Mouse (Mus musculus) bone marrow, adult 2 months (tissue): ENCODE results near the gene Pik3c2a. TPM values are rescaled to one million over a fixed set of nuclear protein-coding genes. Genes with fewer than 3 reads are reported as not detected.
"Not testable (repeated sequence)": the region's sequence is repeated elsewhere in the genome, so short reads cannot be mapped to it uniquely, and the experiment has no call there.

Source experiments
- H3K27ac ChIP-seq: fragments of 200-500 bp; 2 replicates; pipeline ENCODE4 v1.5.1; 2012; ENCODE audit warnings: low read depth, mild to moderate bottlenecking, control low read depth, inconsistent platforms, low read length; ENCODE audit not compliant: control insufficient read depth, poor library complexity, insufficient read depth
- H3K4me1 ChIP-seq: fragments of 200-500 bp; 2 replicates; pipeline ENCODE4 v1.6.1; 2011; ENCODE audit warnings: low read length; ENCODE audit not compliant: control insufficient read depth, insufficient read depth
- H3K4me3 ChIP-seq: fragments of 200-500 bp; replicated peaks from 2 replicates; pipeline ENCODE3; 2011; ENCODE audit warnings: mild to moderate bottlenecking, low read depth, low read length, control low read depth; ENCODE audit not compliant: control insufficient read depth
- CTCF ChIP-seq: fragments of 200-500 bp; IDR thresholded peaks from 2 replicates; pipeline ENCODE4 v1.5.1; 2011; ENCODE audit warnings: low read length, control low read depth; ENCODE audit not compliant: control insufficient read depth, insufficient read depth
- POLR2A ChIP-seq: fragments of 200-500 bp; IDR thresholded peaks from 2 replicates; pipeline ENCODE4 v1.6.1; 2011; ENCODE audit warnings: low read depth, mild to moderate bottlenecking, control low read depth, low read length, borderline replicate concordance; ENCODE audit not compliant: control insufficient read depth
- WGBS: fragments of 180-500 bp; shearing (Covaris S2); methylation state at CpG from one replicate; pipeline ENCODE4 v1.1.7; 2018; 5-methylcytosine and 5-hydroxymethylcytosine counted together
- polyA plus RNA-seq: library from polyadenylated mRNA; stranded (reverse); fragments of >200 nt; gene quantifications from 2 replicates; pipeline ENCODE4 v1.2.4, GENCODE M21; 2011; ENCODE audit warnings: low replicate concordance; ENCODE audit not compliant: missing spikeins, insufficient read depth, insufficient read length

Gene Pik3c2a
- polyA plus RNA-seq, 1 experiment: 3.9 TPM

DNA sequence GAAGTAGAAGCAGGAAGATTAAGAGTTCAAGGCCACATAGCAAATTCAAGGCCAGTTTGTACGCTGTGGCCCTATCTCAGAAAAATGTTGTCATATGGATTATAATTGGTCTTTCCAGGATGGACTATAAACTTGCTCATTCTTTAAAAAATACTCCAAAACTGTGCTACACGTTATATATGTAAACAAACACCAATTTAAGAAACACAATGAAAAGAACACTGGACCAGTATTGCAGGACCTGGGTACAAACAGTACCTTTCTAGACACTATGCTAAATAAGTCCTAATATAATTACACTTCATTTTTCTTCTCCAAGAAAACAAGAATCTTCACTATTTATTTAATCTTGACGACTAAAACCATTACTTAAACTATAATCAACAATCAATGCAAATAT lies 11.6 kb downstream of the Pik3c2a start:
- no peaks in the 10 kb centered on the region for H3K4me1 ChIP-seq
- H3K4me3 ChIP-seq: no peak overlapping the region
- H3K27ac ChIP-seq: no peak overlapping the region
- 80% methylated on average over 3 of the region's 3 CpGs for WGBS
- no peak for TF ChIP-seq POLR2A
- TF ChIP-seq CTCF: no peak

DNA sequence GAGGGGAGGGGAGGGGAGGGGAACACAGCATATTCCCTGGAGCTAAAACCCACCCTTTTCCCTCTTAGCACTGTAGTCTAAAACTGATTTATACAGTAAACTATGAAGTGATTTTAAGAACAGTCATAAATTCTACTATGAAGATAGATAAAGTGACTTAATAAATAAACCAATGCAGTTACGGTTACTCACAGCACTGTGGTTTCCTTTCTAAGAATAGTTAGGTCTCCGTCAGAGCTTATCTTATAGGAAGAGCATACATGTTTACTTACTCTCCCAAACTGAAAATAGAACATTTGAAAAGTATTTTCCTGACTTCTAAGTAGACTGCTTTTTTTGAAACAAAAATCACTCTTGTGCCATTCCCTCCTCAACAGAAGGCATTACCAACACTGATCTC lies 12.3 kb downstream of the Pik3c2a start:
- no peak overlapping the region for H3K4me3 ChIP-seq
- WGBS: 28% methylated on average over 2 of the region's 2 CpGs

DNA sequence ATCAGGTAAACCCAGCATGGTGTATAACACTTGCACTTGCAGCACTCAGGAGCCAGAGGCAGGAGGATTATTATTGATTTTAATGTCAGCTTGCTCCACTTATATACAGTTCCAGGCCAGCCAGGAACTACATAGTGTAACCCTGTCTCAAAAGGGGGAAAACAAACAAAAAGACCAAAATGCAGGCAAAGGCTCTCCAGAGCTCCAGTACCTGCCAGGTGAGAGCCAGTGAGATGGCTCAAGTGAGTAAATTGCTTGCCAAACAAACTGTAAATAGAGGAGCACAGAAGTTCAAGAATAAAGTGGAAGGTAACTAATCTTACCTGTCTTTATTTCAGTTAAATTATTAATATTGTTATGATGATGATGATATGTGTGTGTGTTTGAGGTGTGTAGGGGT lies 16.0 kb downstream of the Pik3c2a start:
- TF ChIP-seq POLR2A: no peak
- no peak for TF ChIP-seq CTCF
- Histone ChIP-seq H3K27ac (no peak overlapping the region), H3K4me1 (no peaks in the 10 kb centered on the region), H3K4me3 (no peak overlapping the region)

More for the DNA sequence above, 12.3 kb downstream of the Pik3c2a start:
- no peaks in the 10 kb centered on the region for H3K4me1 ChIP-seq
- no peak overlapping the region for H3K27ac ChIP-seq
- TF ChIP-seq CTCF (no peak), POLR2A (no peak)

DNA sequence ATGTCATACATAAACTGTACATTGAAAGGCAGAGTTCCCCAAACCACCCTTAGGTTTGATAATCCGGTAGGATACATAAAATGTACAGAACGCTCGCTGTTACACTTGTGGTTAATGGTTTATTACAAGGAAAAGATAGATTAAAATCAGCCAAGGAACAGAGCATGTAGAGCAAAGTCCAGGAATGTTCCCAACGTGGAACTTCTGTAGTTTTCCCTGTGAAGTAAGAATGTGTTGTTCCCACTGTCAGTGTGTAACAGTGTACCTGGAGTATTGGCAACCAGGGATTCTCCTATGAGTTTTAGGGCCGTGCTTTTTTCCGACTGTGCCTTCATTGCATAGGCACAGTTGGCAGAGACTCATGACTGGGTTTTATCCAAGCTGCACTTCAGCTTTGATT lies 17.5 kb downstream of the Pik3c2a start:
- H3K27ac ChIP-seq: no peak overlapping the region
- WGBS: 82% methylated on average over 6 of the region's 6 CpGs
- no peak overlapping the region for H3K4me3 ChIP-seq
- TF ChIP-seq CTCF (no peak), POLR2A (no peak)
- no peaks in the 10 kb centered on the region for H3K4me1 ChIP-seq

DNA sequence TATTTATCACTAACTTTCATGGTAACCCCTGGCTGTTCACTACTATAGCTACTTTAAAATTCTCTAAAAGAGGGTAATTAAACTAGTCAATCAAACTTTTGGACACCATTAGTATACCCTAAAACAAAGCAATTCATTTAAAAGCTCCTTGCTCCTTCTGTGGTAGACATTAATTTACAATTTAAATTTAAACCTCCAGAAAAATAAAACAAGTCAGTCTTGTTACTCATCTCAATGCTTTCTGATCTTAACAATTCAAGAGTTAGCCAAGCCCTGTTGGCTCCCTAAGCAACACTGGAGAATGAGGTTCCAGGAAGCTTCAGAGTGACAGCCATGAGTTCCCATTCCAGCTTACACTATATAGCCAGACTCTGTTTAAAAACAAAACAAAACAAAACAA lies 22.2 kb downstream of the Pik3c2a start:
- Histone ChIP-seq H3K27ac (no peak overlapping the region), H3K4me1 (no peaks in the 10 kb centered on the region), H3K4me3 (no peak overlapping the region)
- TF ChIP-seq CTCF (no peak), POLR2A (no peak)

DNA sequence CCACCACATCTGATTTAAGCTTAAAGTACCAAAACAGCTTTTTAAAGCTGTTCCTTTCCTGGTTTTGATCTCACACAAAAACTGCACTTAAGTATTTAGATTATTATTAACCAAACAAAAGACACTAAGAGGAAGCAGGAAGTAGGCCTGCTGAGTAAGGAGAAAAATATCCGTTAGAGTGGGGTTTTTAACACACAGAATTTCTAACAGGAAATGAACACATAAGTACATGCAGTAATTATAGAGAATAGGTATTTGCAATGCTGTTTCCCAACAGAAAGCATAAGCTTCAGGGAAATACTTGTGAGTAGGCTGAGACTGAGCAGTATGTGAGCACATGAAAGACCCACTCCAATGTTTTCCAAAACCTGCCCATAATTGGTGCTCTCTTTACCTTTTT lies 33.8 kb downstream of the Pik3c2a start:
- WGBS: 5% methylated on average over 1 of the region's 1 CpGs
- TF ChIP-seq POLR2A (no peak), CTCF (no peak)
- Histone ChIP-seq H3K4me1 (peaks cover 3% of the 10 kb centered on the region), H3K27ac (peak overlapping the region; percentile 26; the same call in 1 of the 2 replicates), H3K4me3 (no peak overlapping the region)

DNA sequence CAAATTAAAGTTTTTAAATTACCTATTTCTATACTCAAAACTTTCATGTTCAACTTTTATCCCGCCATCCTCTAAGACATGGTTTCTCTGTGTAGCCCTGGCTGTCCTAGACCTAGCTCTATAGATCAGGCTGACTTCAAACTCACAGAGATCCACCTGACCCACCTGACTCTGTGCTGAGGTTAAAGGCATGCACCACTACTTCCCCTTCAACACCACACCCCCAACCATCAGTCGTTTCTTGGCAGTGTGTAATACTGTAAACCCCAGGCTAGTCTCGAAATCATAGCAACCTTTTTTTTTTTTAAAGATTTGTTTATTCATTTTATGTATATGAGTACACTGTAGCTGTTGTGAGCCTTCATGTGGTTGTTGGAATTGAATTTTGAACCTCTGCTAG lies 50.9 kb downstream of the Pik3c2a start:
- WGBS: 32% methylated on average over 3 of the region's 3 CpGs
- Histone ChIP-seq H3K27ac (no peak overlapping the region), H3K4me1 (no peaks in the 10 kb centered on the region), H3K4me3 (no peak overlapping the region)
- TF ChIP-seq CTCF: no peak
- TF ChIP-seq POLR2A: no peak

DNA sequence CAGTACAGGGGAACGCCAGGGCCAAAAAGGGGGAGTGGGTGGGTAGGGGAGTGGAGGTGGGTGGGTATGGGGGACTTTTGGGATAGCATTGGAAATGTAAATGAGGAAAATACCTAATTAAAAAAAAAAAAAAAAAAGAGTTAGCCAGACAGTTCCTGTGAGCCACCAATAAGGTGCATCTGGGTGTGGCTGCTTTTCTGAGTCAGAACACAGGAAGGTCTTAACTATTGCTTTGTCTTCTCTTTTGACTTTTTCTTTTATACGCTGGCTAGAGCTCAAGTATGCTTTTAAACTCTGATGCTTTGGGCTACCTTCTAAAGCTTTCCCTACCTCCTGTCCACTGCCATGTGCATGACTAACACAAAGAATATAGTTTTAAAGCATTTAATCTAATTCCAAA lies 55.9 kb downstream of the Pik3c2a start:
- H3K27ac ChIP-seq, H3K4me1 ChIP-seq, H3K4me3 ChIP-seq: not testable (repeated sequence)
- 85% methylated on average over 2 of the region's 2 CpGs for WGBS

DNA sequence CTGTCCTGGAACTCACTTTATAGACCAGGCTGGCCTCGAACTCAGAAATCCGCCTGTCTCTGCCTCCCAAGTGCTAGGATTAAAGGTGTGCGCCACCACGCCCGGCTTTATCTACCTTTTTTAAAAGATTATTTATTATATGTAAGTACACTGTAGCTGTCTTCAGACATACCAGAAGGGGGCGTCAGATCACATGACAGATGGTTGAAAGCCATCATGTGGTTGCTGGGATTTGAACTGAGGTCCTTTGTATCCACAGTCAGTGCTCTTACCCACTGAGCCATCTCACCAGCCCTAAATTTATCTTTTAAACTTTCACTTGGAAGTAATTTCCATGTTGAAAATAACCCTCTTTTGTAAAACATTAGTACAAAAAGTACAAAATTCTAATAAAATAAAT lies 64.1 kb downstream of the Pik3c2a start:
- 91% methylated on average over 6 of the region's 6 CpGs for WGBS
- H3K4me1 ChIP-seq, H3K4me3 ChIP-seq, H3K27ac ChIP-seq: not testable (repeated sequence)
